Mouse (Mus musculus): ENCODE measurements around the gene Gm45837.
A peak's percentile ranks its signal among the peaks of the same experiment; 100 is the strongest.

The Gm45837 gene

GRCm38 (mm10) chr7:101391909-101392479 is 18.7 kb upstream of the Gm45837 start:
- DNase-seq (ENCODE audit: low spot score in 2 of 2): no peak

GRCm38 (mm10) chr7:101393015-101393414 is 17.7 kb upstream of the Gm45837 start:
- DNase-seq (ENCODE audit: low spot score in 2 of 2): no peak

DNA sequence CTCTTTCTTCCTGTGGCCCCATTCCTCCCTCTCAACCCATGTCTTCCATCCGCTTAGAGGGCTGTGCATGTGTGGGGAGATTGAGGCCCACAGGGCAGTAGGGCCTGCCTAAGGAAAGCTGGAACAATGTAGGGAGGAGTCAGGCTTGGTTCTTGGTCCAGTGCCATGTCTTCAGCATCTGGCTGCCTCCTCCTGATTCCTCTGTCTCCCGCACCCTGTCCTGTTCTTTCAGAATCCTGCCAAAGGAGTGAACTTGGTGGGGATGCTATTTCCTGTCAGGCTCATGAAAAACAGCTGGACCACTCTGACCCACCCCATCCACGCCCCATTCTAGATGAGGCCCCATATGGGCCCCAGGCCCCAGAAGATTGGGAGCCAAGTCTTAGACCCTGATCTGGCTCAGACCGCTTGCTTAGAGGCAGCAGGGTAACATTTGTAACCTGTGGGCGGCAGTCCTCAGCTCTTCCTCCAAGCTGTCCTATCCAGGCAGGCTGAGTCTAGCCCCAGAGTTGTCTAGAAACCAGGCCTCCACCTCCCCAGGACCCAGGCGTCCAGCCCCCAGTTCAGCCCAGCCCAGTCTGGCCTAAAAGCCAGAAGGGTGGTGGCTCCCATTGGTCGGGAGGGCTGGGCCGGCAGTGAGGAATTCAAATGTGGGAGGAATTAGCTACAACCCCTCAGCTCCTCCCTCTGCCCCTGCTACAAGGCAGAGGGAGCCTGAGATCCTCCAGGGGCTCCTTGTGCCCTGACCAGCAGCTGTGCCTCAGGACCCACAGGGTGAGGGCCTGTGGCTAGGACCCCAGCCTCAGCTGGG is 16.8 kb upstream of the Gm45837 start:
- no peak for DNase-seq (ENCODE audit: low spot score in 2 of 2)

- DNase-seq (ENCODE audit: low spot score in 2 of 2): no peak
Observed at GRCm38 (mm10) chr7:101394569-101394968, 16.1 kb upstream of the Gm45837 start.

- DNase-seq (ENCODE audit: low spot score in 2 of 2): no peak
Observed at GRCm38 (mm10) chr7:101395471-101395870, 15.2 kb upstream of the Gm45837 start.

DNA sequence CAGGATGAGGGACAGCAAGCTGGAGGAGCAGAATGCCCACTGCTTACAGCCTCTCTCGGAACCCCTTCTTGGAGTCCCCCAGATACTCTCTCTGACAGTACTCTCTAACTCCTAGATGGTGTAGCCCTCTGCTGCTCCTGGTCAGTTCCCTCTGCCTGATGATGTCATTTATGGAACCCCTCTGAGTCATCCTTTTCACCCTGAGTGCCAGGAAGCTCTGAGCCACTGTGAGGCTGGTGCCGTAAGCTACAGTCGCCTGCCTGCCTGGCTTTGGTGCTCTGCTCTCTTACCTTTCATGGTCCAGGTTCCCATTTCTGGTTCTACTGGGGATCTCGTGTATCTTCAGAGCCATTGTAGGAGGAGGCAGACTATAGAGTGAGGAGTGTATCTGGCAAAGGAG is 13.5 kb upstream of the Gm45837 start:
- no peak for DNase-seq (ENCODE audit: low spot score in 2 of 2)

- DNase-seq (ENCODE audit: low spot score in 2 of 2): no peak
Observed at GRCm38 (mm10) chr7:101401510-101401909, 9.2 kb upstream of the Gm45837 start.

GRCm38 (mm10) chr7:101403831-101404230 is 6.9 kb upstream of the Gm45837 start:
- DNase-seq (ENCODE audit: low spot score in 2 of 2): no peak

- peak; percentile 74 to 76 for DNase-seq (ENCODE audit: low spot score in 2 of 2)
Observed at GRCm38 (mm10) chr7:101412796-101413195, 2.1 kb downstream of the Gm45837 start.

GRCm38 (mm10) chr7:101414209-101414608 is 3.5 kb downstream of the Gm45837 start:
- DNase-seq (ENCODE audit: low spot score in 2 of 2): no peak

DNA sequence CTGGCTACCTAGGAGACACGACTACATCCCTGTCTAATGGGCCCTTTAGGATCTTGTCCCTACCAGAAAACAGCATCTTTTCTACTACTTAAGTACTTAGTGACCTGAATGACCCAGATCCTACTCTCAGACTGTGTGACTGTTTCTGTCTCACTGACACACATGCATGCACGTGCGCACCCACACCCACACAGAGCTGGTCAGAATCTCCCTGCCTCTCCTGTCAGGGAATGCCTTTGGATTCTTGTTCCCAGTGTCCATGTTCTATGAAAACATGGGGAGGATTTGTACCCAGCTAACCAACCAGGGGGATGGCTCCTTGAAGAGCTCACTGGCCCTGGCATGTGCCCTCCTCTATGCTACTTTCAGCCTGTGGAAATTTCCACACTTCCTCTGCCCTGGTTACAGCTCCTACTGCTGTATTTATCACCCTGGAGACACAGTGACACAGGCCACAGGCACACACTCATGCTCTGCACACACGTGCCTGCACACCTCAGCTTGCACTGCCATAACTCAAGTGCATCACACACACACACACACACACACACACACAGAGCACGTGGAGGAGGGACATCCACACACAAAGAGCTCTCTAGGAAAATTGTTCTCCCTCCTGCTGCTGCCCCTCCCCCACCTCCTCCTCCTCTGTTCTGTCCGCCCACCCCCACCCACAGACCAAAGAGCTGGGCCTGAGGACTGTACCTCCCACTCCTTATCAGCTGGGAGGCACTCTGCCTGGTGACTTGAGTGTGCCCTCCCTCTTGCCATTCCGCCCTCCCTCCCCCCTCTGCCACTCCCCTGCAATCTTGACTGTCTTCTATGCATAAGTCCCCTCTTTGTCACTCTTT is 4.2 kb downstream of the Gm45837 start:
- DNase-seq (ENCODE audit: low spot score in 2 of 2): peak; percentile 46 to 49

DNA sequence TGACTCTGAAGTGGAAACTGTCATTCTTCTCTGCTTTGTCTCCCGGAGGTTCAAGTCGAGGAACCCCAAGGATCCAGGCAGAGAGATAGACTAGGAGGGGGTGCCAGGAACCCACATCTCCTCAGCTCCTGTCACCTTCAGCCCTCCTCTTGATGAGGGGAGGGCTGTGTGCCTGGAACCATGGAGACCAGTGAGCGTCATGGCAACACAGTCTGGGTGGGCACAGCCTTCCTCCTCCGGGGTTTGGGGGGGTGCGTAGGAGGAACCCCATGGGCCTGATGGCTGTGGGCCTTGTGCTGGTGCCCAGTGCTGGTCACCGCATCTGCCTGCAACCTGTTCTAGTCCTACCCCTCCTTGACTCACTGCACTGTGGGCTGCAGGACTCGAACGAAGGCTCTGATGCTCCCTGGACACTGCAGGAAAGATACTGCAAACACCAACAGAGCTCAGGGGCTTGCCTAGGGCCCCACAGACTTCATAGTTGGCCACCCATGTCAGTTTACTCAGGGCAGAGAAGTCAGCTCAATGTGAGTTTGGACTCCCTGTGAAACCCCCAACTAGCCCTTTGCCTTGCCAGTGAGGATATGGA is 4.9 kb downstream of the Gm45837 start:
- DNase-seq (ENCODE audit: low spot score in 2 of 2): peak; percentile 33 to 48

DNA sequence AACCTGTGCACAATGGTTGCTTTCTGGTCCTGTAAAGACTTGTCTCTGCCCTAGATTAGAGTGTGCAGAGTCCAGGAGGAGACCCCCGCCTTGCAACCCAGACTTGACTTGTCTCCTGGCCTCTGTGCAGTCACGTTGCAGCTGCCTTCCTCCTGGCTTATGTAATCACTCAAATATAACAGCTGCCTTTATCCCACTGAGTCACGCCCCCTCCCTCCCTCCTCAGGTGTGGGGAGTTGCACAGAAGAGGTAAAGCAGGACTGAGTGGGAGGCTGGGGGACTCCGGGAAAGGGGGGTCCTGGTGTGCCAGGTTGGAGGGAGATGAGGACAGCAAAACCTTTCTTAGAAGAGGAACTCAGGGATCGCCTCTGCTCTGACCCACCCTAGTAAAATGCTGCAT is 5.7 kb downstream of the Gm45837 start:
- no peak for DNase-seq (ENCODE audit: low spot score in 2 of 2)

GRCm38 (mm10) chr7:101419013-101419770 is 8.5 kb downstream of the Gm45837 start:
- DNase-seq (ENCODE audit: low spot score in 2 of 2): no peak

DNA sequence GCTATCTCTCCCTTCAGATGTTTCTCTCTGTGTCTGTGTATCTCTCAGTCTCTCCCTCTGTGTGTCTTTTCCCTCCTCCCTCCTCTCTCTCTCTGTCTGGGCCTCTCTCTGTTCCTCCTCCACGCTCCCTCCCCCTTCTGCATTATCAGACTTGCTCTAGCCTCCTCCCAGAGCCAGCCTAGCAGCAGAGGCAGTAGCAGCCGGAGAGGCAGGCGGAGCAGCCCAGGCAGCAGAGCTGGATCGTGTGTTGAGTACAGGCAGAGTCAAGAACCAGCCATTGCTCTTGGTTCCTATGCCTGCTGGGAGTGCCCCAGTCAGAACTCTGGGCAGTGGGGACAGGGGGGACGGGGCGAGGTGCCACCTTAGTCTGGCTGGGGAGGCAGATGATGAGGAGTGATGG is 10.8 kb downstream of the Gm45837 start, which contains the start of gene Pde2a:
TSS of gene Pde2a (plus strand) at position 163 of the 400 bp plus-strand sequence.
- DNase-seq (ENCODE audit: low spot score in 2 of 2): peak; percentile 73 to 85

DNA sequence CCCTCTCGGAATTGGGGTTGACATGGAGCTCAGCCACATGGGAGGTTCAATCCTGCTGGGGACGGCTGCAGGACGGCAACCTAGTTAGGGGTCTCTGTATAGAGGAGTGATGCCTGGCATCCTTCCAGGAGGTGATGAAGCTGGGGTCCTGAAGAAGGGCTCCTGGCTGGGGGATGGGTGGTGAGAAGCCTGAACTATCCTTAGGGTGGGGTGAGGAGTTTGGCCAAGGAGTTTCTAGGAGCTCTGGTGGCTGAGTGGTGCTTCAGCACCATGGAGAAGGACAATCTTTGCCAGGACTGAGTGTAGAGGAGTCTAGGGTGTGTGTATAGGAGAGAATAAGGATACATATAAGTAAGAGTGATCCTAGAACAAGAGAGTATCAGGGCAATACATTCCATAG is 11.4 kb downstream of the Gm45837 start:
- no peak for DNase-seq (ENCODE audit: low spot score in 2 of 2)

DNA sequence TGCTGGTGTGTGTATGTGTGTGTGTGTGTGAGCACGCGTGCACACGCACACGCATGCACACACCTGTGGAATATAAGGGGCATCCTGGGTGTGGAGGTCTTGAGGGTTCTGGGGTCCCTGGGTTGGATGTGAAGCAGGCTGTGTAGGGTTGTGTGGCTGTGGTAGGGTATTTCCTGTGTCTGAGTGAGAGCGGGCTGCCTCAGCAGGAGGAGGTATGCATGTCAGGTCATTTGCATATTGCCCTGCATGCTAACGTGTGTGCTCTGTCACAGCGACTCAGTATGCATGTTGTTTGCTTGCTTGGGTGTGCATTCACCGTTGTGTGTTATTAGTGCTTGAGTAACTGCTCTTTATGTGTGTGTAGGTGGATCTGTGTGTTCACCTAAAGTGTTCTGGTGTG is 12.0 kb downstream of the Gm45837 start:
- DNase-seq (ENCODE audit: low spot score in 2 of 2): no peak

GRCm38 (mm10) chr7:101423970-101424369 is 13.3 kb downstream of the Gm45837 start:
- DNase-seq (ENCODE audit: low spot score in 2 of 2): no peak

DNA sequence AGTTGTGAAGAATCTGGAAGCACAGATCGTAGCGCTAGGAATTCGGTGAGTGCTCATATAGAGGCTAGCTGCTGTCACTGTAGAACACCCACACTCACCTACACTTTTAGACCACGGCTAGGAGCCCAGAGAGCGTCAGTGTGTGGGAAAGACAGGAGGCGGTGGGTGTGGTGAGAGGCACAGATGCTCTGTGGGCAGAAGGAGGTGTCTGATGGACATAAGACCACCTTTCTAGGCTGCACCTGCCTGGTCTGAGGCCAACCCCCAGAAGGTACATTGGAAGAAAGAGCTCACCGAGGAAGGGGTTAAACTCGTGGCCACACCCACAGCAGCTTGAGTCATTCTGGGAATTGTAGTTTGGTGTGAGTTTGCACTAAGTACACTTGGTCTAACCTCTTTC is 16.0 kb downstream of the Gm45837 start:
- peak; percentile 56 to 81 for DNase-seq (ENCODE audit: low spot score in 2 of 2)

- DNase-seq (ENCODE audit: low spot score in 2 of 2): peak in 1 of 2 experiments; percentile 54
Observed at GRCm38 (mm10) chr7:101427736-101428135, 17.1 kb downstream of the Gm45837 start.

- no peak for DNase-seq (ENCODE audit: low spot score in 2 of 2)
Observed at GRCm38 (mm10) chr7:101435038-101435437, 24.4 kb downstream of the Gm45837 start.
